Mouse (Mus musculus) embryonic stem cell, embryonic (primary cell): ENCODE results near the gene Gabbr1.

Experiments used
- CTCF ChIA-PET, 4 experiments: fragments of 300-600 bp in 2 of 4; fragments of 350-600 bp in 2 of 4; sonication (Branson Sonifier 250); formaldehyde crosslinking; loops; one replicate each; lab custom pipeline; 2022; ENCODE audit warnings: inconsistent platforms in 2 of 4; lab: Charles Lee
- POLR2A ChIA-PET, 4 experiments: fragments of 300-600 bp in 2 of 4; fragments of 350-600 bp in 2 of 4; sonication (Branson Sonifier 250); formaldehyde crosslinking; loops; one replicate each; lab custom pipeline; 2022; ENCODE audit warnings: antibody characterized with exemption in 4 of 4, inconsistent platforms in 1 of 4; lab: Charles Lee

The Gabbr1 gene

DNA sequence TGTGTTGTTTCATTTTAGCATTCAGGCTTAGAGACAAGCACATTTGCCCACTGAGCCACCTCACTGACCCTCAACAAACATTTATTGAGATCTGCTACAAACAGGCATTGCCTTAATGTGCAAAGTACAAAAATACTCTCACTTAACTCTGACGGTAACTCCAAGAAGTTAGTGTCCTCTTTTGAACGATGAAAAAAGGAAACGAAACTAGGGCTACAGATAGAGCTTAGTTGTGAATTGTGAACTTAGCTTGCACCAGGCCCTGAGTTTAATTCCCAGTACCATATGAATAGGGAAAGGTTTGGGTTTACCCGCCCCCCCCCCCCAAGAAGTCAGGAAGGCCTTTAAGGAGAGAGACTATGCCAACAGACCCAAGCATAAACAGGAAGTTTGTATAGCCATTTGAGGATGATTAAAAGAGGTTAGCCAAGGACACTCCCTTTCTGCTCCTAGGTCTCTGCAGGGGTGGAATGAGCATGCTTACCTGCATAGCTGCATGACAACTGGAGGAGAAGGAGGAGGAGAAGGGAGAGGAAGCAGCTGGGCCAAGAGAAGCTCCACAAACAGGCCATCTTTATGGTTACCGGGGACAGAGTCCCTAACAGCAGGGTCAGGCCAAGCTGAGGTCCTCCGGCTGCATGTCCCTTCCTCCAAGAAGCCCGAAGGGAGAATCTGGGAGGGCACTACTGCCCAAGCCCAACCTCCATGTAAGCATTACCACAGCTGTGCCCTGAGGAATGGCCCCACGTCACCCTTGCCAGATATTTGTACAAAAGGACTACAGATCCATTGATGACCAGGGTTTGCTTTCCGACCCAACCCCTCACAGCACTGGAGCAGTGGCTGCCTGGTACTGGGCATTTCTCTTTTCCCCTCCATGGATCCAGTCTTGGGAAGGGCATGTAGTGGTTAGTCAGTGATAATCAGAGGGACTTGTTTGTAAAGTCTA is 22.9 kb upstream of the Gabbr1 start, which contains the start of gene Mog:
Mog (minus strand) TSS at position 771 of the 949 bp plus-strand sequence.
- ChIA-PET POLR2A (interaction anchor here in 3 of 4 experiments (0.7 to 32.1 kb wide), 28 partner anchors 10 to 860 kb away, joined by 3 to 469 read pairs (median 4); partner anchors contain the start of genes Gabbr1 (in 3 of the 3), 2410137M14Rik (in 2 of the 3), Zfp57 (in 2 of the 3) and H2-M5 (in 1 of the 3)), CTCF (interaction anchor here in 2 of 4 experiments (0.5 to 1.0 kb wide), 3 partner anchors 12 to 191 kb away, joined by 3 to 8 read pairs (median 4); partner anchors contain the start of gene Gabbr1 (in 1 of the 2))

DNA sequence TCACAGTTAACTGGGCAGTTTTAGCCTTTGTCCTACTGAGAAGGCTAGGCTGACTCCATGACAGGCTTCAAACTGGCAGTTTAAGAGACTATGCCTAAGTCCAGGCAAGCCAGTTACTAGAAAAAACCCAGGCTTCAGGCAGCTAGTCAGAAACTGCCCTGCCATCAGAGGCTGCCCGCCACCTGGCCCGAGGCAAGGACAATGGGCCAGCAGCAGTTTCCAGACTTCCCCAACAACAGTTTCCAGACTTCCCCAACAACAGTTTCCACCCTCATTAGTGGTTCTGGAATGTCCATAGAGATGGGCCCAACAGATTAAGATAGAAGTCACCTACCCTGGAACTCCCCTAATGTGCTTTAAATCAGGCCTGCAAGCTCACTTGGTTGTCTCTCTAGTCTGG is 19.3 kb upstream of the Gabbr1 start:
- ChIA-PET POLR2A (interaction anchor here (0.7 to 6.8 kb wide), 29 partner anchors 9 to 190 kb away, joined by 3 to 252 read pairs (median 5); partner anchors contain the start of genes Gabbr1 (in 2 of the 4), Zfp57 (in 2 of the 4), H2-M5 (in 1 of the 4) and Trim26 (in 1 of the 4)), CTCF (interaction anchor here in 1 of 4 experiments (0.6 kb wide), 1 partner anchor 146 kb away, joined by 3 read pairs; no protein-coding TSS in a partner anchor)

DNA sequence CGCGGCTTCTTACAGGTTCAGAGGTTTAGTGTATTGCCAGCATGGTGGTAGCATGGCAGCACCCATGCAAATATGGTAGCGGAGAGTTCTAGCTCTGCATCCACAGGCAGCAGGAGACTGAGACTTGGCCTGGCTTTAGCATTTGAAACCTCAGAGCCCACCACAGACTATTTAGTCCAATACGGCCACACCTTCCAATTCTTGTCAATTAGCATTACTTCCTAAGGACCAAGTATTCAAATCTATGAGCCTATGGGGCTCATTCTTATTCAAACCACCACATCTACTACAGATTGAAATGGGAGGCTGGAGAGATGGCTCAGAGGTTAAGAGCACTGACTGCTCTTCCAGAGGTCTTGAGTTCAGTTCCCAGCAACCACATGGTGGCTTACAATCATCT is 18.3 kb upstream of the Gabbr1 start:
- POLR2A ChIA-PET = interaction anchor here (0.6 to 6.8 kb wide), 50 partner anchors 8 to 191 kb away, joined by 3 to 252 read pairs (median 8); partner anchors contain the start of genes Gabbr1 (in 3 of the 4), Zfp57 (in 2 of the 4), 2410137M14Rik (in 1 of the 4) and H2-M5 (in 1 of the 4)
- CTCF ChIA-PET = interaction anchor here in 3 of 4 experiments (0.5 to 1.0 kb wide), 4 partner anchors 19 to 1031 kb away, joined by 3 to 13 read pairs (median 3); partner anchors contain the start of gene Gabbr1 (in 1 of the 3)

DNA sequence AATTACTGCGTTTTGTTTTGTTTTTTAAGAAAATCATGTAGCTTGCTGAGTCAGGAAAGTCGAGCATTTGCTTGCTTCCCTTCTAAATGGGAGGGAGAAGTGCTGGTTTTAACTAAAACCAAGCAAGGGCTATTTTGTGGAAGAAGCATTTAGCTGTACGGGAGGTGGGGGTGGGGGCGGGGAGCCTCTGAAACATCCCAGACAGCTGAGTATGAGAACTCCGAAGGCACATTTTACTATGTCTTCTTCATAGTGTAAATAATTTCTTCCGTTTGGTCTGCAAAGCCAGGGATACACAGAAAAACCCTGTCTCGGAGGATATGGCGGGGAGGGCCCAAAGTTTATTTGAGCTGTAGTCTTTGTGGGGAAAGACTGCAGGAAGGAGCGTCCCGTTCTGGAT is 17.6 kb upstream of the Gabbr1 start:
- ChIA-PET POLR2A (interaction anchor here (0.6 to 6.8 kb wide), 66 partner anchors 9 to 185 kb away, joined by 3 to 252 read pairs (median 7); partner anchors contain the start of genes Gabbr1 (in 4 of the 4), 2410137M14Rik (in 2 of the 4), H2-M5 (in 2 of the 4) and Ppp1r11 (in 1 of the 4)), CTCF (interaction anchor here in 3 of 4 experiments (0.8 to 1.6 kb wide), 5 partner anchors 22 to 1032 kb away, joined by 3 to 13 read pairs (median 5); no protein-coding TSS in a partner anchor)

GRCm38 (mm10) chr17:37028683-37029120 is 17.1 kb upstream of the Gabbr1 start:
- CTCF ChIA-PET = interaction anchor here in 3 of 4 experiments (0.5 to 1.6 kb wide), 7 partner anchors 21 to 1032 kb away, joined by 3 to 13 read pairs (median 4); no protein-coding TSS in a partner anchor
- POLR2A ChIA-PET = interaction anchor here (0.5 to 6.8 kb wide), 75 partner anchors 9 to 1942 kb away, joined by 3 to 252 read pairs (median 7); partner anchors contain the start of genes Gabbr1 (in 4 of the 4), H2-M5 (in 3 of the 4), 2410137M14Rik (in 2 of the 4) and Zfp57 (in 2 of the 4)

GRCm38 (mm10) chr17:37029162-37029561 is 16.6 kb upstream of the Gabbr1 start:
- CTCF ChIA-PET = interaction anchor here in 3 of 4 experiments (0.5 to 1.6 kb wide), 6 partner anchors 21 to 51 kb away, joined by 3 to 6 read pairs (median 4); no protein-coding TSS in a partner anchor
- POLR2A ChIA-PET = interaction anchor here (0.5 to 6.8 kb wide), 74 partner anchors 8 to 1943 kb away, joined by 3 to 252 read pairs (median 6); partner anchors contain the start of genes Gabbr1 (in 4 of the 4), H2-M5 (in 3 of the 4), 2410137M14Rik (in 2 of the 4) and Ppp1r11 (in 2 of the 4)

GRCm38 (mm10) chr17:37039127-37039894 is 6.5 kb upstream of the Gabbr1 start:
- CTCF ChIA-PET = interaction anchor here in 1 of 4 experiments (0.6 kb wide), 1 partner anchor 1165 kb away, joined by 5 read pairs; no protein-coding TSS in a partner anchor
- POLR2A ChIA-PET = interaction anchor here in 3 of 4 experiments (0.6 to 2.7 kb wide), 12 partner anchors 10 to 68 kb away, joined by 3 to 12 read pairs (median 4); no protein-coding TSS in a partner anchor

GRCm38 (mm10) chr17:37044651-37045244 is 1.0 kb upstream of the Gabbr1 start:
- CTCF ChIA-PET = interaction anchor here in 3 of 4 experiments (0.5 to 1.4 kb wide), 6 partner anchors 10 to 208 kb away, joined by 3 to 6 read pairs (median 4); partner anchors contain the start of gene Trim26 (in 1 of the 3)
- POLR2A ChIA-PET = interaction anchor here (0.6 to 31.8 kb wide), 66 partner anchors 7 to 208 kb away, joined by 3 to 863 read pairs (median 6); partner anchors contain the start of genes 2410137M14Rik (in 4 of the 4), Mog (in 1 of the 4), Rnf39 (in 1 of the 4) and Trim26 (in 1 of the 4)

GRCm38 (mm10) chr17:37046312-37047112 is 746 bp downstream of the Gabbr1 start:
- ChIA-PET CTCF (interaction anchor here (0.6 to 1.6 kb wide), 16 partner anchors 19 to 210 kb away, joined by 3 to 10 read pairs (median 4); partner anchors contain the start of gene Trim26 (in 1 of the 4)), POLR2A (interaction anchor here (0.6 to 31.8 kb wide), 77 partner anchors 8 to 1164 kb away, joined by 3 to 863 read pairs (median 5); partner anchors contain the start of genes 2410137M14Rik (in 4 of the 4), Rnf39 (in 2 of the 4), H2-M5 (in 1 of the 4) and Mog (in 1 of the 4))

DNA sequence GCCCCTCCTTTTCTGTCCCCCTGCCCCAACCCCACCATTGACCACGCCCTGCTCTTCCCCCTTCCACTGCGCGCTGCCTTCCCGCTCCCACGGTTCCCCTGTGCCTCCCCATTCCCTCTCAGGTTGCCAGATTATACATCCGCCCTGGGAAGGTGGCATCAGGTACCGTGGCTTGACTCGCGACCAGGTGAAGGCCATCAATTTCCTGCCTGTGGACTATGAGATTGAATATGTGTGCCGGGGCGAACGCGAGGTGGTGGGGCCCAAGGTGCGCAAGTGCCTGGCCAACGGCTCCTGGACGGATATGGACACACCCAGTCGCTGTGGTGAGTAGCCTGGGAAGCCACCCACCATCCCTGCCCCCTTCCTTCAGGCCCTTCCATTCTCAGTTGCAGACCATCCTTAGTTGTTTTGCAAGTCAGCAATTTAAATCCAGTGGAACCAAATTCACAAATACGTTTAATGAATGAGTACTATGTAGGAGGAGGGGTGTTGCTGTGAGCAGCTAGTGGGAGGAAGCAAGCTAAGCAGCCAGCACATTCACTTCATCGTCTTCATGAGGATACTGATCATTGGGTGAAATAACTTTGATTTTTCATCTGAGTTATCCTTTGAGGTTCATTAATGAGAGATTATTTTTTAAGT is 1.7 kb downstream of the Gabbr1 start:
- ChIA-PET CTCF (interaction anchor here in 2 of 4 experiments (0.6 to 1.0 kb wide), 4 partner anchors 26 to 1344 kb away, joined by 3 to 14 read pairs (median 4); no protein-coding TSS in a partner anchor), POLR2A (interaction anchor here (0.6 to 31.8 kb wide), 30 partner anchors 8 to 210 kb away, joined by 3 to 863 read pairs (median 5); partner anchors contain the start of genes Trim26 (in 1 of the 4) and Zfp57 (in 1 of the 4))

DNA sequence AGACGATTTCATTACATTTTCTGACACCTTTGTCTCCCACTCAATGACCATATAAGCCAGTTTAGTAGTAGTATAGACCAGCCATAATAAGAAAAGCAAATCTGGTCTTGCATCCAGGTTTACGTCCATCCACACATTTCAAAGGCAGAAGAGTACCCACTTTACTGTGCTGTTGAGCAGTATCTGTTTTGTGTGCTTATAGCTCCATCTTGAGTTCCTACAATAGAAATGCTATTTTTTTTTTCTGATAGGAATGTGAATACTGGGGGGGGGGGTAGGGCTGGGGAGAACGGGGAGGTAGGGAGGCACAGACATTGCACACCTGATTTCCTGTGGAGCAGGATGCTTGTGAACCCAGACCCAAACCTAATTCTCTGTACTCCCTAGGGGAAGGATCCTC is 2.2 kb downstream of the Gabbr1 start:
- CTCF ChIA-PET = interaction anchor here in 3 of 4 experiments (0.6 to 1.0 kb wide), 8 partner anchors 14 to 1344 kb away, joined by 3 to 14 read pairs (median 3); no protein-coding TSS in a partner anchor
- POLR2A ChIA-PET = interaction anchor here (0.6 to 31.8 kb wide), 23 partner anchors 9 to 211 kb away, joined by 3 to 863 read pairs (median 5); partner anchors contain the start of gene Trim26 (in 1 of the 4)

DNA sequence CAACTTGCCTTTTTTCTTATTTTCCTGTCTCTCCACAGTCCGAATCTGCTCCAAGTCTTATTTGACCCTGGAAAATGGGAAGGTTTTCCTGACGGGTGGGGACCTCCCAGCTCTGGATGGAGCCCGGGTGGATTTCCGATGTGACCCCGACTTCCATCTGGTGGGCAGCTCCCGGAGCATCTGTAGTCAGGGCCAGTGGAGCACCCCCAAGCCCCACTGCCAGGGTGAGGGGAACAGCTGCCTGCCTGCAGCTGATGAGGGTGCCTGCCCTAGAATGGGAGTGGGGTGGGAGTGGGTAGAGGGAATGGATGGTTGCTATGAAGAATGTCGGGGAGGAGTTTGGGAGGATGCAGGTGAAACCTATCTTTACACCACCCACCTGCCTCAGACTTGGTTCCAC is 2.6 kb downstream of the Gabbr1 start:
- CTCF ChIA-PET = interaction anchor here in 2 of 4 experiments (0.6 to 1.0 kb wide), 4 partner anchors 14 to 151 kb away, joined by 3 to 4 read pairs (median 3); no protein-coding TSS in a partner anchor
- POLR2A ChIA-PET = interaction anchor here in 3 of 4 experiments (0.6 to 31.8 kb wide), 20 partner anchors 8 to 211 kb away, joined by 3 to 863 read pairs (median 5); partner anchors contain the start of gene Trim26 (in 1 of the 3)

GRCm38 (mm10) chr17:37049570-37050310 is 4.0 kb downstream of the Gabbr1 start:
- ChIA-PET CTCF (interaction anchor here (0.6 to 2.6 kb wide), 45 partner anchors 10 to 224 kb away, joined by 3 to 20 read pairs (median 4); partner anchors contain the start of gene Trim26 (in 1 of the 4)), POLR2A (interaction anchor here in 3 of 4 experiments (0.5 to 31.8 kb wide), 96 partner anchors 9 to 1376 kb away, joined by 3 to 863 read pairs (median 5); partner anchors contain the start of genes H2-M5 (in 2 of the 3), Mog (in 2 of the 3), Zfp57 (in 2 of the 3) and 2410137M14Rik (in 1 of the 3))
